Mouse (Mus musculus) heart, adult 9 months (tissue): ENCODE results near the gene Relb.
"Not testable (repeated sequence)": the region's sequence is repeated elsewhere in the genome, so short reads cannot be mapped to it uniquely, and the experiment has no call there.

ENCODE experiments used
- DNase-seq, 2 experiments: peaks; one replicate each; pipeline ENCODE4 v3.0.0; 2022; ENCODE audit warnings: low spot score in 2 of 2

Gene Relb

GRCm38 (mm10) chr7:19632275-19632674, 3.0 kb upstream of the Relb start:
- no peak for DNase-seq

- peak; percentile 96 to 98 for DNase-seq
Measured at GRCm38 (mm10) chr7:19628536-19629360, 490 bp downstream of the Relb start.

- DNase-seq: no peak
Measured at GRCm38 (mm10) chr7:19628192-19628535, 1.1 kb downstream of the Relb start.

GRCm38 (mm10) chr7:19627721-19628120, 1.5 kb downstream of the Relb start:
- DNase-seq: peak in 1 of 2 experiments; percentile 28

GRCm38 (mm10) chr7:19623433-19623832, 5.8 kb downstream of the Relb start:
- DNase-seq: no peak

GRCm38 (mm10) chr7:19622241-19622640, 7.0 kb downstream of the Relb start:
- DNase-seq: no peak

GRCm38 (mm10) chr7:19620811-19621210, 8.4 kb downstream of the Relb start:
- no peak for DNase-seq

- DNase-seq: peak; percentile 54 to 72
Measured at GRCm38 (mm10) chr7:19619004-19619801, 10.0 kb downstream of the Relb start.

- DNase-seq: no peak
Measured at GRCm38 (mm10) chr7:19615036-19615577, 14.1 kb downstream of the Relb start.

- no peak for DNase-seq
Measured at GRCm38 (mm10) chr7:19610969-19611368, 18.3 kb downstream of the Relb start.

GRCm38 (mm10) chr7:19609641-19610332, 19.5 kb downstream of the Relb start:
- no peak for DNase-seq

GRCm38 (mm10) chr7:19607291-19607690, 21.9 kb downstream of the Relb start:
- DNase-seq: no peak

GRCm38 (mm10) chr7:19604606-19605214, 24.5 kb downstream of the Relb start:
- not testable (repeated sequence) for DNase-seq

GRCm38 (mm10) chr7:19603849-19604605, 25.2 kb downstream of the Relb start, which contains the start of gene Clasrp:
Clasrp (minus strand) TSS chr7:19604486.
- peak; percentile 95 to 96 for DNase-seq

GRCm38 (mm10) chr7:19603055-19603454, 26.2 kb downstream of the Relb start:
- DNase-seq: no peak

- DNase-seq: no peak
Measured at GRCm38 (mm10) chr7:19600562-19600961, 28.7 kb downstream of the Relb start.

GRCm38 (mm10) chr7:19593061-19593730, 36.0 kb downstream of the Relb start:
- DNase-seq: no peak

GRCm38 (mm10) chr7:19589917-19590316, 39.3 kb downstream of the Relb start:
- DNase-seq: peak; percentile 35 to 56

GRCm38 (mm10) chr7:19589207-19589606, 40.0 kb downstream of the Relb start:
- no peak for DNase-seq

- DNase-seq: no peak
Measured at GRCm38 (mm10) chr7:19586269-19586668, 43.0 kb downstream of the Relb start.
